Mouse (Mus musculus): ENCODE measurements around the gene Romo1.

GRCm38 (mm10) chr2:156145486-156146130 lies 1.8 kb downstream of the Romo1 start:
- TF ChIP-seq ZC3H11A (IDR thresholded peaks at IDR 0.05; ENCODE audit: borderline replicate concordance, low read depth, low read length) (no peak), HCFC1 (IDR thresholded peaks at IDR 0.05; ENCODE audit: borderline replicate concordance, insufficient read depth, low read length) (no peak), ZNF384 (IDR thresholded peaks at IDR 0.05; ENCODE audit: low read depth, low read length) (no peak), MAFK (IDR thresholded peaks at IDR 0.05; ENCODE audit: insufficient read depth, low read depth, low read length) (no peak)

All from ES-E14 (cell line).